Mouse (Mus musculus): ENCODE measurements around the gene Tmem199. TPM values are rescaled to one million over a fixed set of nuclear protein-coding genes. Genes with fewer than 3 reads are reported as not detected.

Tmem199 gene
- total and polyA plus RNA-seq, 2 experiments from 2014 or later: 48.2 to 92.4 TPM

GRCm38 (mm10) chr11:78497544-78498522 lies 14.1 kb downstream of the Tmem199 start, which contains the start of gene Sarm1:
TSS of gene Sarm1 (minus strand) at chr11:78497754.
- peak; percentile 95 for ATAC-seq (ENCODE audit: low FRiP score)
- no peaks in the 10 kb centered on the region for H3K36me3 ChIP-seq (ENCODE audit: insufficient read depth, low read length)
- H3K9ac ChIP-seq (replicated peaks; ENCODE audit: low read length, poor library complexity, severe bottlenecking): peak within 1 kb of the TSS; percentile 83
- no peaks in the 10 kb centered on the region for H3K9me3 ChIP-seq (ENCODE audit: low read length)
- 3% methylated on average over 35 of the region's 36 CpGs for WGBS
- H3K4me3 ChIP-seq (ENCODE audit: low read depth, low read length): peak within 1 kb of the TSS; percentile 78
- peak within 1 kb of the TSS; percentile 94 for H3K27ac ChIP-seq (ENCODE audit: low read depth, low read length)
- no peaks in the 10 kb centered on the region for H3K27me3 ChIP-seq (ENCODE audit: insufficient read depth, low read length)
- peak; percentile 32 for TF ChIP-seq CTCF (IDR thresholded peaks at IDR 0.05)
- H3K4me2 ChIP-seq (ENCODE audit: low read depth, low read length, poor library complexity, severe bottlenecking): peak within 1 kb of the TSS; percentile 76
- peak; percentile 98 for DNase-seq (ENCODE audit: low spot score)
- peaks cover 5% of the 10 kb centered on the region; the same call in 1 of the 2 replicates for H3K4me1 ChIP-seq (ENCODE audit: insufficient read depth, low read length)

- H3K4me2 ChIP-seq (ENCODE audit: low read depth, low read length, poor library complexity, severe bottlenecking): peak overlapping the region; percentile 76
- H3K4me3 ChIP-seq (ENCODE audit: low read depth, low read length): peak overlapping the region; percentile 78
- peaks cover 5% of the 10 kb centered on the region; the same call in 1 of the 2 replicates for H3K4me1 ChIP-seq (ENCODE audit: insufficient read depth, low read length)
- no peaks in the 10 kb centered on the region for H3K36me3 ChIP-seq (ENCODE audit: insufficient read depth, low read length)
- H3K9me3 ChIP-seq (ENCODE audit: low read length): no peaks in the 10 kb centered on the region
- peak overlapping the region; percentile 94 for H3K27ac ChIP-seq (ENCODE audit: low read depth, low read length)
- no peaks in the 10 kb centered on the region for H3K27me3 ChIP-seq (ENCODE audit: insufficient read depth, low read length)
- no peak for TF ChIP-seq CTCF (IDR thresholded peaks at IDR 0.05)
- DNase-seq (ENCODE audit: low spot score) (peak; percentile 78), ATAC-seq (ENCODE audit: low FRiP score) (peak; percentile 72)
- H3K9ac ChIP-seq (replicated peaks; ENCODE audit: low read length, poor library complexity, severe bottlenecking): peak overlapping the region; percentile 83
- under 1% methylated on average over 44 of the region's 44 CpGs for WGBS
Measured at GRCm38 (mm10) chr11:78497071-78497541, 14.9 kb downstream of the Tmem199 start.

GRCm38 (mm10) chr11:78495904-78496303 lies 16.1 kb downstream of the Tmem199 start:
- peak overlapping the region; percentile 78 for H3K4me3 ChIP-seq (ENCODE audit: low read depth, low read length)
- peak overlapping the region; percentile 76 for H3K4me2 ChIP-seq (ENCODE audit: low read depth, low read length, poor library complexity, severe bottlenecking)
- H3K36me3 ChIP-seq (ENCODE audit: insufficient read depth, low read length): no peaks in the 10 kb centered on the region
- no peaks in the 10 kb centered on the region for H3K9me3 ChIP-seq (ENCODE audit: low read length)
- H3K27me3 ChIP-seq (ENCODE audit: insufficient read depth, low read length): no peaks in the 10 kb centered on the region
- no peak for DNase-seq (ENCODE audit: low spot score)
- no peak for ATAC-seq (ENCODE audit: low FRiP score)
- 6% methylated on average over 6 of the region's 6 CpGs for WGBS
- H3K4me1 ChIP-seq (ENCODE audit: insufficient read depth, low read length): peaks cover 5% of the 10 kb centered on the region; the same call in 1 of the 2 replicates
- no peak for TF ChIP-seq CTCF (IDR thresholded peaks at IDR 0.05)
- H3K27ac ChIP-seq (ENCODE audit: low read depth, low read length): no peak overlapping the region
- H3K9ac ChIP-seq (replicated peaks; ENCODE audit: low read length, poor library complexity, severe bottlenecking): peak overlapping the region; percentile 83

GRCm38 (mm10) chr11:78490781-78491241 lies 21.2 kb downstream of the Tmem199 start:
- WGBS: 7% methylated on average over 48 of the region's 48 CpGs
- DNase-seq (ENCODE audit: low spot score) (peak; percentile 82), ATAC-seq (ENCODE audit: low FRiP score) (peak; percentile 70)
- Histone ChIP-seq H3K9ac (replicated peaks; ENCODE audit: low read length, poor library complexity, severe bottlenecking) (peak overlapping the region; percentile 48), H3K9me3 (ENCODE audit: low read length) (no peaks in the 10 kb centered on the region), H3K4me2 (ENCODE audit: low read depth, low read length, poor library complexity, severe bottlenecking) (peak overlapping the region; percentile 50), H3K36me3 (ENCODE audit: insufficient read depth, low read length) (peaks cover 21% of the 10 kb centered on the region), H3K27me3 (ENCODE audit: insufficient read depth, low read length) (no peaks in the 10 kb centered on the region), H3K4me3 (ENCODE audit: low read depth, low read length) (peak overlapping the region; percentile 26), H3K4me1 (ENCODE audit: insufficient read depth, low read length) (peaks cover 7% of the 10 kb centered on the region; the same call in 1 of the 2 replicates), H3K27ac (ENCODE audit: low read depth, low read length) (peak overlapping the region; percentile 47; the same call in 1 of the 2 replicates)
- peak; percentile 69 for TF ChIP-seq CTCF (IDR thresholded peaks at IDR 0.05)

GRCm38 (mm10) chr11:78488168-78488567 lies 23.8 kb downstream of the Tmem199 start:
- no peak overlapping the region for H3K9ac ChIP-seq (replicated peaks; ENCODE audit: low read length, poor library complexity, severe bottlenecking)
- H3K4me3 ChIP-seq (ENCODE audit: low read depth, low read length): no peak overlapping the region
- DNase-seq (ENCODE audit: low spot score) (peak; percentile 77), ATAC-seq (ENCODE audit: low FRiP score) (no peak)
- H3K36me3 ChIP-seq (ENCODE audit: insufficient read depth, low read length): peaks cover 33% of the 10 kb centered on the region
- no peaks in the 10 kb centered on the region for H3K9me3 ChIP-seq (ENCODE audit: low read length)
- H3K4me1 ChIP-seq (ENCODE audit: insufficient read depth, low read length): 0 out of 2 replicates have a peak, but pooled peaks cover 4% of the 10 kb centered on the region
- no peak overlapping the region for H3K27ac ChIP-seq (ENCODE audit: low read depth, low read length)
- TF ChIP-seq CTCF (IDR thresholded peaks at IDR 0.05): peak; percentile 90
- no peak overlapping the region for H3K4me2 ChIP-seq (ENCODE audit: low read depth, low read length, poor library complexity, severe bottlenecking)
- WGBS: 5% methylated on average over 8 of the region's 8 CpGs
- H3K27me3 ChIP-seq (ENCODE audit: insufficient read depth, low read length): no peaks in the 10 kb centered on the region
